Mouse (Mus musculus): ENCODE data around the gene Antxr1. TPM values are rescaled to one million over a fixed set of nuclear protein-coding genes. Genes with fewer than 3 reads are reported as not detected.

The Antxr1 gene
- polyA plus RNA-seq, 1 experiment: 200 TPM

- TF ChIP-seq POLR2A (IDR thresholded peaks at IDR 0.05; ENCODE audit: low read depth, low read length) (no peak), CTCF (IDR thresholded peaks at IDR 0.05; ENCODE audit: borderline replicate concordance, insufficient read depth, low read length) (no peak)
- no peak overlapping the region for H3K4me3 ChIP-seq (ENCODE audit: insufficient read depth, low read length)
- H3K27ac ChIP-seq (ENCODE audit: insufficient read depth, low read length): no peak overlapping the region
- H3K4me1 ChIP-seq (ENCODE audit: control insufficient read depth, insufficient read depth, low read length): no peaks in the 10 kb centered on the region
These were observed 250.6 kb downstream of the Antxr1 start for GRCm38 (mm10) chr6:87085026-87085425.

Other genes starting within 250 kb of the Antxr1 start
- 0.23 and 0.60 TPM in 2 replicates for gene D6Ertd527e, start 231.1 kb downstream of the Antxr1 start, polyA plus RNA-seq (2011; ENCODE audit: insufficient read length, low read depth, missing spikeins)
- gene Gkn1, start 15.1 kb upstream of the Antxr1 start, polyA plus RNA-seq (2011; ENCODE audit: insufficient read length, low read depth, missing spikeins): not detected in 2 replicates
- not detected in 2 replicates for gene Gkn2, start 37.5 kb upstream of the Antxr1 start, polyA plus RNA-seq (2011; ENCODE audit: insufficient read length, low read depth, missing spikeins)
- gene Gkn3, start 53.1 kb upstream of the Antxr1 start, polyA plus RNA-seq (2011; ENCODE audit: insufficient read length, low read depth, missing spikeins): not detected in 2 replicates
- not detected in 2 replicates for gene Bmp10, start 93.2 kb upstream of the Antxr1 start, polyA plus RNA-seq (2011; ENCODE audit: insufficient read length, low read depth, missing spikeins)
- 0.42 TPM in 1 of 2 replicates, not detected in the other for gene Arhgap25, start 197.4 kb upstream of the Antxr1 start, polyA plus RNA-seq (2011; ENCODE audit: insufficient read length, low read depth, missing spikeins)

Data from embryonic fibroblast, embryonic 13.5 days (primary cell).